Mouse (Mus musculus) limb, embryonic 13.5 days (tissue): ENCODE measurements around the gene Nptn. TPM values are rescaled to one million over a fixed set of nuclear protein-coding genes. Genes with fewer than 3 reads are reported as not detected.
"Not testable (repeated sequence)": the region's sequence is repeated elsewhere in the genome, so short reads cannot be mapped to it uniquely, and the experiment has no call there.

Experiments used
- ATAC-seq: fragments of 200-750 bp; cut with Nextera tagmentation; 2 replicates; pipeline ENCODE4 v1.8.0; 2017; ENCODE audit warnings: low read depth, moderate number of reproducible peaks, moderate TSS enrichment; ENCODE audit not compliant: low FRiP score
- H3K27ac ChIP-seq: fragments of 300-500 bp; sonication (generic); 2 replicates; pipeline ENCODE4 v1.5.1; 2015; ENCODE audit warnings: inconsistent platforms, mild to moderate bottlenecking, moderate library complexity
- H3K27me3 ChIP-seq: fragments of 300-500 bp; sonication (generic); 2 replicates; pipeline ENCODE4 v1.6.1; 2015; ENCODE audit warnings: mild to moderate bottlenecking, inconsistent platforms
- H3K36me3 ChIP-seq: fragments of 300-500 bp; sonication (generic); 2 replicates; pipeline ENCODE4 v1.6.1; 2015; ENCODE audit warnings: inconsistent platforms, mild to moderate bottlenecking, moderate library complexity
- H3K4me1 ChIP-seq: fragments of 300-500 bp; sonication (generic); 2 replicates; pipeline ENCODE4 v1.6.1; 2015; ENCODE audit warnings: inconsistent platforms
- H3K4me2 ChIP-seq: fragments of 300-500 bp; sonication (generic); replicated peaks from 2 replicates; pipeline ENCODE4 v1.6.1; 2015; ENCODE audit warnings: inconsistent platforms, mild to moderate bottlenecking, moderate library complexity
- H3K4me3 ChIP-seq: fragments of 300-500 bp; sonication (generic); 2 replicates; pipeline ENCODE4 v1.5.1; 2015; ENCODE audit warnings: moderate library complexity, mild to moderate bottlenecking, inconsistent platforms
- H3K9ac ChIP-seq: fragments of 300-500 bp; sonication (generic); 2 replicates; pipeline ENCODE4 v1.6.1; 2015; ENCODE audit warnings: mild to moderate bottlenecking, inconsistent platforms
- H3K9me3 ChIP-seq: fragments of 300-500 bp; sonication (generic); 2 replicates; pipeline ENCODE4 v1.6.1; 2016; ENCODE audit warnings: inconsistent platforms
- WGBS: fragments of 180-500 bp; shearing (Covaris S2); methylation state at CpG from one replicate; pipeline ENCODE4 v1.1.7; 2015; 5-methylcytosine and 5-hydroxymethylcytosine counted together
- polyA plus RNA-seq: library from polyadenylated mRNA; unstranded; fragments of >200 nt; fragmentation: Nextera tagmentation; extraction: Ambion mirVana; gene quantifications from 2 replicates; pipeline ENCODE4 v1.2.1, GENCODE M21; 2015

Gene Nptn
- polyA plus RNA-seq, 1 experiment from 2014 or later, result 101 TPM

- no peaks in the 10 kb centered on the region for H3K27me3 ChIP-seq
- H3K9ac ChIP-seq, result no peak overlapping the region
- 25% methylated on average over 3 of the region's 3 CpGs for WGBS
- H3K9me3 ChIP-seq, result no peaks in the 10 kb centered on the region
- no peak overlapping the region for H3K4me2 ChIP-seq
- H3K4me1 ChIP-seq, result peaks cover 10% of the 10 kb centered on the region
- H3K4me3 ChIP-seq, result no peak overlapping the region
- H3K27ac ChIP-seq, result no peak overlapping the region
- ATAC-seq, result no peak
- no peaks in the 10 kb centered on the region for H3K36me3 ChIP-seq
Observed at GRCm38 (mm10) chr9:58578669-58579068, 3.4 kb upstream of the Nptn start.

- not testable (repeated sequence) for ATAC-seq, H3K4me2 ChIP-seq, H3K9ac ChIP-seq, H3K9me3 ChIP-seq, H3K27me3 ChIP-seq, H3K27ac ChIP-seq, H3K4me3 ChIP-seq, H3K36me3 ChIP-seq
- WGBS, result 77% methylated on average over 10 of the region's 10 CpGs
- peaks cover 14% of the 10 kb centered on the region for H3K4me1 ChIP-seq
Observed at GRCm38 (mm10) chr9:58580453-58581195, 1.4 kb upstream of the Nptn start.

- Histone ChIP-seq H3K4me1 (peaks cover 14% of the 10 kb centered on the region), H3K9me3 (no peaks in the 10 kb centered on the region), H3K4me3 (peak overlapping the region; percentile 88), H3K9ac (peak overlapping the region; percentile 69), H3K27ac (peak overlapping the region; percentile 85), H3K36me3 (no peaks in the 10 kb centered on the region), H3K4me2 (peak overlapping the region; percentile 70), H3K27me3 (no peaks in the 10 kb centered on the region)
- no peak for ATAC-seq
- WGBS, result 32% methylated on average over 8 of the region's 8 CpGs
Observed at GRCm38 (mm10) chr9:58581283-58581930, 633 bp upstream of the Nptn start.

- under 1% methylated on average over 42 of the region's 42 CpGs for WGBS
- Histone ChIP-seq H3K4me3 (peak overlapping the region; percentile 88), H3K4me2 (peak overlapping the region; percentile 84), H3K4me1 (peaks cover 14% of the 10 kb centered on the region), H3K27me3 (no peaks in the 10 kb centered on the region), H3K9ac (peak overlapping the region; percentile 97), H3K36me3 (no peaks in the 10 kb centered on the region), H3K9me3 (no peaks in the 10 kb centered on the region), H3K27ac (peak overlapping the region; percentile 96)
- no peak; the same call in 1 of the 2 replicates for ATAC-seq
Observed at GRCm38 (mm10) chr9:58582581-58583266, 684 bp downstream of the Nptn start.

GRCm38 (mm10) chr9:58583267-58583641, 1.2 kb downstream of the Nptn start:
- Histone ChIP-seq H3K9me3 (no peaks in the 10 kb centered on the region), H3K4me2 (peak overlapping the region; percentile 84), H3K4me3 (peak overlapping the region; percentile 88), H3K27ac (peak overlapping the region; percentile 96), H3K9ac (peak overlapping the region; percentile 97), H3K4me1 (peaks cover 14% of the 10 kb centered on the region), H3K27me3 (no peaks in the 10 kb centered on the region), H3K36me3 (no peaks in the 10 kb centered on the region)
- WGBS, result 1% methylated on average over 8 of the region's 8 CpGs
- ATAC-seq, result no peak

GRCm38 (mm10) chr9:58584323-58584722, 2.3 kb downstream of the Nptn start:
- no peak overlapping the region for H3K9ac ChIP-seq
- no peak overlapping the region for H3K27ac ChIP-seq
- no peak overlapping the region for H3K4me3 ChIP-seq
- no peak overlapping the region for H3K4me2 ChIP-seq
- WGBS, result 79% methylated on average over 1 of the region's 1 CpGs
- peaks cover 14% of the 10 kb centered on the region for H3K4me1 ChIP-seq
- no peak for ATAC-seq
- no peaks in the 10 kb centered on the region for H3K9me3 ChIP-seq
- H3K27me3 ChIP-seq, result no peaks in the 10 kb centered on the region
- H3K36me3 ChIP-seq, result no peaks in the 10 kb centered on the region

GRCm38 (mm10) chr9:58588657-58589056, 6.6 kb downstream of the Nptn start:
- H3K4me1 ChIP-seq, result peaks cover 25% of the 10 kb centered on the region
- no peak overlapping the region for H3K27ac ChIP-seq
- H3K27me3 ChIP-seq, result no peaks in the 10 kb centered on the region
- H3K36me3 ChIP-seq, result no peaks in the 10 kb centered on the region
- H3K4me2 ChIP-seq, result no peak overlapping the region
- no peak overlapping the region for H3K4me3 ChIP-seq
- H3K9ac ChIP-seq, result no peak overlapping the region
- 88% methylated on average over 4 of the region's 4 CpGs for WGBS
- ATAC-seq, result no peak
- no peaks in the 10 kb centered on the region for H3K9me3 ChIP-seq

- Histone ChIP-seq H3K27me3 (no peaks in the 10 kb centered on the region), H3K27ac (no peak overlapping the region), H3K4me1 (peaks cover 22% of the 10 kb centered on the region), H3K9ac (no peak overlapping the region), H3K36me3 (no peaks in the 10 kb centered on the region), H3K4me3 (no peak overlapping the region), H3K4me2 (no peak overlapping the region), H3K9me3 (no peaks in the 10 kb centered on the region)
- WGBS, result 98% methylated on average over 1 of the region's 1 CpGs
- ATAC-seq, result no peak
Observed at GRCm38 (mm10) chr9:58595313-58595712, 13.3 kb downstream of the Nptn start.

GRCm38 (mm10) chr9:58613790-58614189, 31.8 kb downstream of the Nptn start:
- H3K4me3 ChIP-seq, result no peak overlapping the region
- no peak overlapping the region for H3K4me2 ChIP-seq
- no peaks in the 10 kb centered on the region for H3K27me3 ChIP-seq
- WGBS, result 100% methylated on average over 1 of the region's 1 CpGs
- H3K4me1 ChIP-seq, result peaks cover 14% of the 10 kb centered on the region
- H3K9me3 ChIP-seq, result no peaks in the 10 kb centered on the region
- no peak for ATAC-seq
- no peak overlapping the region for H3K9ac ChIP-seq
- no peaks in the 10 kb centered on the region for H3K36me3 ChIP-seq
- H3K27ac ChIP-seq, result no peak overlapping the region

- Histone ChIP-seq H3K27ac (no peak overlapping the region), H3K36me3 (no peaks in the 10 kb centered on the region), H3K27me3 (no peaks in the 10 kb centered on the region), H3K4me2 (no peak overlapping the region), H3K4me1 (peaks cover 15% of the 10 kb centered on the region), H3K9ac (no peak overlapping the region), H3K9me3 (no peaks in the 10 kb centered on the region), H3K4me3 (no peak overlapping the region)
- 69% methylated on average over 3 of the region's 3 CpGs for WGBS
- ATAC-seq, result no peak
Observed at GRCm38 (mm10) chr9:58615064-58615938, 33.3 kb downstream of the Nptn start.

GRCm38 (mm10) chr9:58623009-58623408, 41.0 kb downstream of the Nptn start:
- no peak for ATAC-seq
- H3K27ac ChIP-seq, result no peak overlapping the region
- H3K4me1 ChIP-seq, result peaks cover 7% of the 10 kb centered on the region; the same call in 1 of the 2 replicates
- no peak overlapping the region for H3K4me2 ChIP-seq
- peaks cover 4% of the 10 kb centered on the region; the same call in 1 of the 2 replicates for H3K36me3 ChIP-seq
- H3K9ac ChIP-seq, result no peak overlapping the region
- 84% methylated on average over 1 of the region's 1 CpGs for WGBS
- H3K4me3 ChIP-seq, result no peak overlapping the region
- H3K9me3 ChIP-seq, result no peaks in the 10 kb centered on the region
- H3K27me3 ChIP-seq, result no peaks in the 10 kb centered on the region
